Mouse (Mus musculus): ENCODE results near the gene Olfr715. TPM values are rescaled to one million over a fixed set of nuclear protein-coding genes. Genes with fewer than 3 reads are reported as not detected.

Olfr715 gene
- total RNA-seq (2023), result not detected

DNA sequence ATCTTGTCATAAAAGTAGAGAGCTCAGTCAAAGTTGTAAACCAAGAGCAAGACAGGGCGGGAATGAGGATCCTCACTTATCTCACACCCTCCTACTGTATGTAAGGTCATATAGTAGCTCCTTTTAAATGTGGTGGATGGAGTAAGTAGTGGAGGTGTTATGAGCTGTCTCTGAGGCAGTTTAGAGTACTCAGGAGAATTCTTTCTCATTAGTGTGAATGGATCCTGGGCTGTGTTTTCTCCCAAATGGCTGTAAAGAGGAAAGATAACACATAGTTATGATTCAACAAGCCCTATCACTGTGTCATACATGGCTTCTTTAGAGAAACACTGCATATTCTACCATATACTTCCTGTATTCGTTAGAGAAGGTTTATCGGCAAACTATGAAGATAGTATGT, at the start of gene Olfr715:
Olfr715 (minus strand) TSS at position 101 of the 400 bp plus-strand sequence.

GRCm38 (mm10) chr7:107166690-107167089, 35.8 kb upstream of the Olfr715 start, which contains the start of gene Nlrp14:
Nlrp14 (plus strand) TSS chr7:107166990.

DNA sequence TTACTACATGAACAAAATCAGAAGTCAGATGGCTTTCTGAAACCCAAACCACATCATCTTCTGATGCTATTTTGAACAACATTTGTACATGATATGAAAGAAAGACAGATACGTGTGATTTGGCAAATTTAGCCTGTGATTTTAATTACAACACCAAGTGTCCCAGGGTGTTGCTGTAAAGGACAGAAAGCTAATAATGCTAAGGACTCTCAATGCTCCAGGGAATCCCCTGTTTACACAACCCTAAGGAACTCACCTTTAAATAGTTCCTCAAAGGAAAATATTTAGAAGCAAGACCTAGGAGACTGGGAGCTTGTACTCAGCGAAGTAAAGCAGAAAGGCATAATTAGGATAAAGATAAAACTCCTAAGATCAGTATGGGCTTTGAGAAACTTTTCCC, 7.1 kb upstream of the Olfr715 start, which contains the start of gene Olfr716:
Olfr716 (plus strand) TSS at position 301 of the 400 bp plus-strand sequence.

DNA sequence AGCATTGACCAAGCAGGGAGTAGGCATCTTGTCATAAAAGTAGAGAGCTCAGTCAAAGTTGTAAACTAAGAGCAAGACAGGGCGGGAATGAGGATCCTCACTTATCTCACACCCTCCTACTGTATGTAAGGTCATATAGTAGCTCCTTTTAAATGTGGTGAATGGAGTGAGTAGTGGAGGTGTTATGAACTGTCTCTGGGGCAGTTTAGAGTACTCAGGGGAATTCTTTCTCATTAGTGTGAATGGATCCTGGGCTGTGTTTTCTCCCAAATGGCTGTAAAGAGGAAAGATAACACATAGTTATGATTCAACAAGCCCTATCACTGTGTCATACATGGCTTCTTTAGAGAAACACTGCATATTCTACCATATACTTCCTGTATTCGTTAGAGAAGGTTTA, 20.6 kb downstream of the Olfr715 start, which contains the start of gene Olfr715b:
Olfr715b (minus strand) TSS at position 101 of the 400 bp plus-strand sequence.

DNA sequence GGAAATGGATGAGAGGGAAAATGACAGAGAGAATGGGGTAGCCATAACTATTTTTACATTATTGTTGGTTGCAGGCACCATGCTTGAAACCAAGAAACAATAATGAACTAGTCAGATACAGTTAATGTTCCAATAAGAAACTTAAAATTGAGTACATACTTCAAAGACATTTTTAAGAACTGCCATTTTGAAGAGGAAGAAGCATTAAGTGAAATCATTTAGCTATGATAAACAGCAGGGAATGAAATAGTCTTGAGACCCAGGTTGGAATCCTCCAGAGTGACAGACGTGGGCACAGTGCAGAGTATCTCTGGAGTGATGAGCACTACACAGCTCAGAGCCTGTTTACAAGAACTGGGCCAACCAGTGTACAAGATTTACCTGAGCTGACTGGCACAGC, 38.0 kb downstream of the Olfr715 start, which contains the start of gene Olfr17:
Olfr17 (plus strand) TSS at position 301 of the 400 bp plus-strand sequence.

Other genes with a start within 250 kb of the Olfr715 start
- not detected for gene Olfr706, start 242.9 kb downstream of the Olfr715 start, total RNA-seq (2023)
- gene Olfr707, start 229.8 kb downstream of the Olfr715 start, total RNA-seq (2023), result not detected
- not detected for gene Olfr1532-ps1, start 223.1 kb downstream of the Olfr715 start, total RNA-seq (2023)
- gene Olfr709-ps1, start 198.9 kb downstream of the Olfr715 start, total RNA-seq (2023), result 0.33 TPM
- gene Olfr710, start 182.8 kb downstream of the Olfr715 start, total RNA-seq (2023), result not detected
- not detected for gene Olfr6, start 167.1 kb downstream of the Olfr715 start, total RNA-seq (2023)
- gene Olfr711, start 155.6 kb downstream of the Olfr715 start, total RNA-seq (2023), result not detected
- not detected for gene Olfr2, start 125.0 kb downstream of the Olfr715 start, total RNA-seq (2023)
- gene Olfr713, start 99.9 kb downstream of the Olfr715 start, total RNA-seq (2023), result not detected
- not detected for gene Olfr714, start 60.1 kb downstream of the Olfr715 start, total RNA-seq (2023)
- not detected for gene Olfr17, start 37.9 kb downstream of the Olfr715 start, total RNA-seq (2023)
- not detected for gene Olfr715b, start 20.7 kb downstream of the Olfr715 start, total RNA-seq (2023)
- gene Olfr716, start 7.2 kb upstream of the Olfr715 start, total RNA-seq (2023), result not detected
- not detected for gene Nlrp14, start 35.9 kb upstream of the Olfr715 start, total RNA-seq (2023)
- gene Rbmxl2, start 78.4 kb upstream of the Olfr715 start, total RNA-seq (2023), result not detected
- gene Syt9, start 239.6 kb upstream of the Olfr715 start, total RNA-seq (2023), result not detected

Measured in CD4-positive naive resting alpha-beta T cell, adult 57 days (primary cell).